Mouse (Mus musculus): Measurements from ENCODE around the gene Tnni3.
"Not testable (repeated sequence)": the region's sequence is repeated elsewhere in the genome, so short reads cannot be mapped to it uniquely, and the experiment has no call there.

The Tnni3 gene

GRCm38 (mm10) chr7:4524212-4524922 is at the start of gene Tnni3:
Tnni3 (minus strand) TSS chr7:4524229.
- not testable (repeated sequence) for DNase-seq (ENCODE audit: extremely low read depth, low read depth, low spot score)

GRCm38 (mm10) chr7:4572361-4572760 is 48.3 kb upstream of the Tnni3 start:
- not testable (repeated sequence) for DNase-seq (ENCODE audit: extremely low read depth, low read depth, low spot score)

GRCm38 (mm10) chr7:4562660-4563059 is 38.6 kb upstream of the Tnni3 start:
- no peak for DNase-seq (ENCODE audit: extremely low read depth, low read depth, low spot score)

GRCm38 (mm10) chr7:4557167-4557560 is 33.1 kb upstream of the Tnni3 start:
- DNase-seq (ENCODE audit: extremely low read depth, low read depth, low spot score), result no peak

- peak; percentile 18 for DNase-seq (ENCODE audit: extremely low read depth, low read depth, low spot score)
Measured at GRCm38 (mm10) chr7:4556256-4557166, 32.5 kb upstream of the Tnni3 start.

GRCm38 (mm10) chr7:4547221-4547641 is 23.2 kb upstream of the Tnni3 start, which contains the start of gene Syt5:
Syt5 (minus strand) TSS chr7:4547541.
- no peak for DNase-seq (ENCODE audit: extremely low read depth, low read depth, low spot score)

- no peak for DNase-seq (ENCODE audit: extremely low read depth, low read depth, low spot score)
Measured at GRCm38 (mm10) chr7:4546591-4547131, 22.6 kb upstream of the Tnni3 start.

GRCm38 (mm10) chr7:4546050-4546449 is 22.0 kb upstream of the Tnni3 start:
- DNase-seq (ENCODE audit: extremely low read depth, low read depth, low spot score), result no peak

- DNase-seq (ENCODE audit: extremely low read depth, low read depth, low spot score), result no peak
Measured at GRCm38 (mm10) chr7:4542013-4542412, 18.0 kb upstream of the Tnni3 start.

GRCm38 (mm10) chr7:4541344-4541743 is 17.3 kb upstream of the Tnni3 start:
- no peak for DNase-seq (ENCODE audit: extremely low read depth, low read depth, low spot score)

- no peak for DNase-seq (ENCODE audit: extremely low read depth, low read depth, low spot score)
Measured at GRCm38 (mm10) chr7:4539019-4539418, 15.0 kb upstream of the Tnni3 start.

GRCm38 (mm10) chr7:4537181-4537580 is 13.2 kb upstream of the Tnni3 start:
- DNase-seq (ENCODE audit: extremely low read depth, low read depth, low spot score), result no peak

GRCm38 (mm10) chr7:4536369-4536768 is 12.3 kb upstream of the Tnni3 start:
- no peak for DNase-seq (ENCODE audit: extremely low read depth, low read depth, low spot score)

GRCm38 (mm10) chr7:4532005-4532729 is 8.1 kb upstream of the Tnni3 start, which contains the start of gene Dnaaf3:
Dnaaf3 (minus strand) TSS chr7:4532453.
- DNase-seq (ENCODE audit: extremely low read depth, low read depth, low spot score), result no peak

- not testable (repeated sequence) for DNase-seq (ENCODE audit: extremely low read depth, low read depth, low spot score)
Measured at GRCm38 (mm10) chr7:4530166-4530565, 6.1 kb upstream of the Tnni3 start.

GRCm38 (mm10) chr7:4527302-4527689 is 3.3 kb upstream of the Tnni3 start:
- DNase-seq (ENCODE audit: extremely low read depth, low read depth, low spot score), result no peak

- peak; percentile 37 for DNase-seq (ENCODE audit: extremely low read depth, low read depth, low spot score)
Measured at GRCm38 (mm10) chr7:4526341-4527301, 2.6 kb upstream of the Tnni3 start.

- DNase-seq (ENCODE audit: extremely low read depth, low read depth, low spot score), result no peak
Measured at GRCm38 (mm10) chr7:4523205-4524130, 561 bp downstream of the Tnni3 start.

GRCm38 (mm10) chr7:4522292-4522691 is 1.7 kb downstream of the Tnni3 start:
- no peak for DNase-seq (ENCODE audit: extremely low read depth, low read depth, low spot score)
